Mouse (Mus musculus) spleen, embryonic (tissue): Measurements from ENCODE around the gene Gm21586.
"Not testable (repeated sequence)": the region's sequence is repeated elsewhere in the genome, so short reads cannot be mapped to it uniquely, and the experiment has no call there.

Source experiments
- CTCF ChIA-PET: fragments of 350-600 bp; sonication (Branson Sonifier 250); formaldehyde crosslinking; loops from one replicate; lab custom pipeline; 2022; lab: Charles Lee

Gene Gm21586

GRCm38 (mm10) chr4:42439078-42439477 is at the start of gene Gm21586:
Gene Gm21586, plus strand, starts transcription at chr4:42439378.
- CTCF ChIA-PET = not testable (repeated sequence)

- CTCF ChIA-PET = not testable (repeated sequence)
Observed at GRCm38 (mm10) chr4:42466452-42466851, 27.3 kb downstream of the Gm21586 start, which contains the start of gene Gm2163. Gene Gm2163, plus strand, starts transcription at chr4:42466752.
